Mouse (Mus musculus) embryonic facial prominence, embryonic 14.5 days (tissue): ENCODE measurements around the gene Kif17. TPM values are rescaled to one million over a fixed set of nuclear protein-coding genes. Genes with fewer than 3 reads are reported as not detected.

Experiments
- ATAC-seq: fragments of 200-750 bp; cut with Nextera tagmentation; 2 replicates; pipeline ENCODE4 v1.8.0; 2017; ENCODE audit warnings: low read depth, moderate number of reproducible peaks, moderate TSS enrichment
- DNase-seq: peaks from one replicate; pipeline ENCODE4 v3.0.0-alpha.2; 2015; ENCODE audit warnings: low spot score
- H3K27ac ChIP-seq: fragments of 300-500 bp; sonication (generic); replicated peaks from 2 replicates; pipeline ENCODE4 v1.5.1; 2014; ENCODE audit warnings: low read depth, mild to moderate bottlenecking, low read length, moderate library complexity
- H3K27me3 ChIP-seq: fragments of 300-500 bp; sonication (generic); replicated peaks from 2 replicates; pipeline ENCODE4 v1.6.1; 2014; ENCODE audit warnings: low read length; ENCODE audit not compliant: control insufficient read depth, insufficient read depth
- H3K36me3 ChIP-seq: fragments of 300-500 bp; sonication (generic); 2 replicates; pipeline ENCODE4 v1.6.1; 2014; ENCODE audit warnings: low read length, mixed read lengths; ENCODE audit not compliant: control insufficient read depth, insufficient read depth
- H3K4me1 ChIP-seq: fragments of 300-500 bp; sonication (generic); 2 replicates; pipeline ENCODE4 v1.6.1; 2014; ENCODE audit warnings: antibody characterized with exemption, low read length; ENCODE audit not compliant: control insufficient read depth, insufficient read depth
- H3K4me2 ChIP-seq: fragments of 300-500 bp; sonication (generic); 2 replicates; pipeline ENCODE4 v1.6.1; 2014; ENCODE audit warnings: low read depth, mild to moderate bottlenecking, low read length, moderate library complexity, mixed read lengths
- H3K4me3 ChIP-seq: fragments of 300-500 bp; sonication (generic); 2 replicates; pipeline ENCODE4 v1.5.1; 2014; ENCODE audit warnings: low read depth, mild to moderate bottlenecking, low read length
- H3K9ac ChIP-seq: fragments of 300-500 bp; sonication (generic); 2 replicates; pipeline ENCODE4 v1.6.1; 2014; ENCODE audit warnings: low read depth, mild to moderate bottlenecking, low read length, moderate library complexity, mixed read lengths
- H3K9me3 ChIP-seq: fragments of 300-500 bp; sonication (generic); 2 replicates; pipeline ENCODE4 v1.6.1; 2016; ENCODE audit warnings: low read length; ENCODE audit not compliant: control insufficient read depth
- WGBS: fragments of 180-500 bp; shearing (Covaris S2); extraction: QIAGEN DNeasy Blood & Tissue Kit; methylation state at CpG from one replicate; pipeline ENCODE4 v1.1.7; 2014; 5-methylcytosine and 5-hydroxymethylcytosine counted together
- polyA plus RNA-seq: library from polyadenylated mRNA; unstranded; fragments of >200 nt; fragmentation: Nextera tagmentation; extraction: Ambion mirVana; gene quantifications from 2 replicates; pipeline ENCODE4 v1.2.1, GENCODE M21; 2014

The Kif17 gene
- polyA plus RNA-seq, 1 experiment from 2014 or later = 0.71 TPM

- H3K9ac ChIP-seq = no peak overlapping the region
- no peaks in the 10 kb centered on the region for H3K9me3 ChIP-seq
- ATAC-seq (no peak), DNase-seq (no peak)
- H3K4me2 ChIP-seq = no peak overlapping the region
- WGBS = 86% methylated on average over 4 of the region's 4 CpGs
- no peaks in the 10 kb centered on the region for H3K27me3 ChIP-seq
- H3K4me3 ChIP-seq = no peak overlapping the region
- no peak overlapping the region for H3K27ac ChIP-seq
- no peaks in the 10 kb centered on the region for H3K4me1 ChIP-seq
- peaks cover 84% of the 10 kb centered on the region for H3K36me3 ChIP-seq
These were observed 63.6 kb downstream of the Kif17 start for GRCm38 (mm10) chr4:138313795-138314194.

- ATAC-seq (no peak), DNase-seq (no peak)
- Histone ChIP-seq H3K4me1 (no peaks in the 10 kb centered on the region), H3K27me3 (no peaks in the 10 kb centered on the region), H3K9ac (no peak overlapping the region), H3K27ac (no peak overlapping the region), H3K9me3 (no peaks in the 10 kb centered on the region), H3K4me2 (no peak overlapping the region), H3K4me3 (no peak overlapping the region), H3K36me3 (peaks cover 75% of the 10 kb centered on the region)
- 69% methylated on average over 9 of the region's 9 CpGs for WGBS
These were observed 65.5 kb downstream of the Kif17 start for GRCm38 (mm10) chr4:138315781-138316180.

- H3K4me1 ChIP-seq = no peaks in the 10 kb centered on the region
- no peaks in the 10 kb centered on the region for H3K9me3 ChIP-seq
- 95% methylated on average over 6 of the region's 6 CpGs for WGBS
- H3K4me2 ChIP-seq = no peak overlapping the region
- H3K9ac ChIP-seq = no peak overlapping the region
- no peak overlapping the region for H3K4me3 ChIP-seq
- H3K27me3 ChIP-seq = no peaks in the 10 kb centered on the region
- H3K36me3 ChIP-seq = peaks cover 70% of the 10 kb centered on the region
- DNase-seq = no peak
- no peak overlapping the region for H3K27ac ChIP-seq
- ATAC-seq = no peak
These were observed 66.1 kb downstream of the Kif17 start for GRCm38 (mm10) chr4:138316369-138316768.

- H3K4me3 ChIP-seq = no peak overlapping the region
- WGBS = 47% methylated on average over 6 of the region's 6 CpGs
- no peaks in the 10 kb centered on the region for H3K9me3 ChIP-seq
- H3K4me1 ChIP-seq = no peaks in the 10 kb centered on the region
- ATAC-seq = peak; percentile 42; the same call in 1 of the 2 replicates
- no peaks in the 10 kb centered on the region for H3K27me3 ChIP-seq
- peak; percentile 38 for DNase-seq
- H3K9ac ChIP-seq = no peak overlapping the region
- H3K4me2 ChIP-seq = no peak overlapping the region
- H3K27ac ChIP-seq = no peak overlapping the region
- peaks cover 49% of the 10 kb centered on the region for H3K36me3 ChIP-seq
These were observed 68.5 kb downstream of the Kif17 start for GRCm38 (mm10) chr4:138318509-138319266.

- DNase-seq = peak; percentile 70
- 35% methylated on average over 10 of the region's 10 CpGs for WGBS
- no peak for ATAC-seq
- Histone ChIP-seq H3K4me3 (no peak overlapping the region), H3K36me3 (peaks cover 41% of the 10 kb centered on the region), H3K27ac (no peak overlapping the region), H3K4me2 (no peak overlapping the region), H3K9me3 (no peaks in the 10 kb centered on the region), H3K4me1 (no peaks in the 10 kb centered on the region), H3K9ac (no peak overlapping the region), H3K27me3 (no peaks in the 10 kb centered on the region)
These were observed 69.3 kb downstream of the Kif17 start for GRCm38 (mm10) chr4:138319508-138319907.

GRCm38 (mm10) chr4:138320711-138321110 is 70.5 kb downstream of the Kif17 start:
- Histone ChIP-seq H3K27ac (no peak overlapping the region), H3K36me3 (peaks cover 29% of the 10 kb centered on the region), H3K4me2 (no peak overlapping the region), H3K9ac (no peak overlapping the region), H3K27me3 (no peaks in the 10 kb centered on the region), H3K9me3 (no peaks in the 10 kb centered on the region), H3K4me1 (no peaks in the 10 kb centered on the region), H3K4me3 (no peak overlapping the region)
- ATAC-seq (no peak), DNase-seq (no peak)
- 75% methylated on average over 11 of the region's 11 CpGs for WGBS

GRCm38 (mm10) chr4:138321488-138321887 is 71.3 kb downstream of the Kif17 start:
- Histone ChIP-seq H3K4me3 (no peak overlapping the region), H3K9me3 (no peaks in the 10 kb centered on the region), H3K27ac (no peak overlapping the region), H3K4me2 (no peak overlapping the region), H3K27me3 (no peaks in the 10 kb centered on the region), H3K4me1 (no peaks in the 10 kb centered on the region), H3K9ac (no peak overlapping the region), H3K36me3 (peaks cover 22% of the 10 kb centered on the region)
- no peak for ATAC-seq
- 66% methylated on average over 7 of the region's 7 CpGs for WGBS
- no peak for DNase-seq

GRCm38 (mm10) chr4:138322692-138323091 is 72.5 kb downstream of the Kif17 start:
- 72% methylated on average over 4 of the region's 4 CpGs for WGBS
- no peak overlapping the region for H3K27ac ChIP-seq
- H3K4me3 ChIP-seq = no peak overlapping the region
- H3K4me1 ChIP-seq = no peaks in the 10 kb centered on the region
- DNase-seq = no peak
- H3K9me3 ChIP-seq = no peaks in the 10 kb centered on the region
- H3K27me3 ChIP-seq = no peaks in the 10 kb centered on the region
- no peak for ATAC-seq
- H3K4me2 ChIP-seq = no peak overlapping the region
- H3K9ac ChIP-seq = no peak overlapping the region
- H3K36me3 ChIP-seq = 0 out of 2 replicates have a peak, but pooled peaks cover 11% of the 10 kb centered on the region

- Histone ChIP-seq H3K27ac (0 out of 2 replicates have a peak overlapping the region, but pooled peaks have one; percentile 1), H3K4me2 (no peak overlapping the region)
These were observed 73.5 kb downstream of the Kif17 start for GRCm38 (mm10) chr4:138323753-138324152.

More at GRCm38 (mm10) chr4:138323753-138324152, 73.5 kb downstream of the Kif17 start:
- Histone ChIP-seq H3K4me1 (no peaks in the 10 kb centered on the region), H3K36me3 (0 out of 2 replicates have a peak, but pooled peaks cover 9% of the 10 kb centered on the region), H3K4me3 (no peak overlapping the region), H3K9ac (no peak overlapping the region), H3K9me3 (no peaks in the 10 kb centered on the region), H3K27me3 (no peaks in the 10 kb centered on the region)
- 70% methylated on average over 4 of the region's 4 CpGs for WGBS
- no peak for DNase-seq
- ATAC-seq = no peak
